Mouse (Mus musculus) MEL (cell line): Measurements from ENCODE around the gene Col4a6. TPM values are rescaled to one million over a fixed set of nuclear protein-coding genes. Genes with fewer than 3 reads are reported as not detected.

Experiments used
- DNase-seq: peaks from one replicate; pipeline ENCODE4 v3.0.0; 2011; ENCODE audit warnings: low read depth, low spot score
- H3K27ac ChIP-seq: 2 replicates; pipeline ENCODE4 v1.5.1; 2012; ENCODE audit warnings: low read depth, mild to moderate bottlenecking, control low read depth, low read length, moderate library complexity; ENCODE audit not compliant: control insufficient read depth
- H3K27me3 ChIP-seq, 2 experiments: fragments of 150-350 bp in 1 of 2; sonication (generic) in 1 of 2; 2 replicates each; pipeline ENCODE4 v1.6.1; 2012; ENCODE audit warnings: low read length in 2 of 2, mild to moderate bottlenecking in 2 of 2, improper control_type of control experiment in 1 of 2, moderate library complexity in 1 of 2; ENCODE audit not compliant: insufficient read depth in 2 of 2, control insufficient read depth in 1 of 2
- H3K36me3 ChIP-seq, 2 experiments: 2 replicates each; pipeline ENCODE4 v1.6.1; 2012 to 2014; ENCODE audit warnings: low read length in 2 of 2, improper control_type of control experiment in 1 of 2, inconsistent platforms in 1 of 2, mild to moderate bottlenecking in 1 of 2; ENCODE audit not compliant: insufficient read depth in 2 of 2, control insufficient read depth in 1 of 2
- H3K4me1 ChIP-seq, 2 experiments: fragments of 150-350 bp in 1 of 2; sonication (generic) in 1 of 2; 2 replicates each; pipeline ENCODE4 v1.6.1; 2012; ENCODE audit warnings: low read length in 2 of 2, improper control_type of control experiment in 1 of 2, mild to moderate bottlenecking in 1 of 2; ENCODE audit not compliant: insufficient read depth in 2 of 2, control insufficient read depth in 1 of 2
- H3K4me3 ChIP-seq, 2 experiments: fragments of 150-350 bp in 1 of 2; sonication (generic) in 1 of 2; 2 replicates each; pipeline ENCODE4 v1.5.1; 2012; ENCODE audit warnings: low read depth in 2 of 2, low read length in 2 of 2, mild to moderate bottlenecking in 2 of 2, moderate library complexity in 2 of 2, control low read depth in 1 of 2, improper control_type of control experiment in 1 of 2; ENCODE audit not compliant: control insufficient read depth in 1 of 2, insufficient read depth in 1 of 2
- H3K79me2 ChIP-seq: 2 replicates; pipeline ENCODE4 v1.6.1; 2012; ENCODE audit warnings: mild to moderate bottlenecking, low read length, moderate library complexity; ENCODE audit not compliant: control insufficient read depth, poor library complexity, insufficient read depth
- H3K9ac ChIP-seq: 2 replicates; pipeline ENCODE4 v1.6.1; 2012; ENCODE audit warnings: low read depth, mild to moderate bottlenecking, control low read depth, low read length, moderate library complexity; ENCODE audit not compliant: control insufficient read depth, poor library complexity, severe bottlenecking
- H3K9me3 ChIP-seq: fragments of 150-350 bp; sonication (generic); replicated peaks from 2 replicates; pipeline ENCODE4 v1.6.1; 2012; ENCODE audit warnings: mild to moderate bottlenecking, low read length, improper control_type of control experiment, moderate library complexity; ENCODE audit not compliant: insufficient read depth
- BHLHE40 ChIP-seq: IDR thresholded peaks from 2 replicates; pipeline ENCODE4 v1.6.1; 2012; ENCODE audit warnings: low read depth, mild to moderate bottlenecking, inconsistent platforms, low read length, improper control_type of control experiment, borderline replicate concordance
- CTCF ChIP-seq, 3 experiments: IDR thresholded peaks in 2 of 3; conservative IDR thresholded peaks in 1 of 3; 2 replicates each; pipeline ENCODE4 v1.5.1; 2011 to 2012; ENCODE audit warnings: low read length in 3 of 3, low read depth in 2 of 3, mild to moderate bottlenecking in 2 of 3, improper control_type of control experiment in 1 of 3, inconsistent platforms in 1 of 3, mixed read lengths in 1 of 3, moderate library complexity in 1 of 3; ENCODE audit not compliant: control insufficient read depth in 1 of 3, insufficient read depth in 1 of 3, poor library complexity in 1 of 3, severe bottlenecking in 1 of 3
- E2F4 ChIP-seq: IDR thresholded peaks from 2 replicates; pipeline ENCODE4 v1.6.1; 2011; ENCODE audit warnings: low read depth, low read length, improper control_type of control experiment, borderline replicate concordance
- ELF1 ChIP-seq: IDR thresholded peaks from 2 replicates; pipeline ENCODE4 v1.6.1; 2014; ENCODE audit warnings: low read depth, mild to moderate bottlenecking, inconsistent platforms, low read length, improper control_type of control experiment, moderate library complexity
- EP300 ChIP-seq, 2 experiments: IDR thresholded peaks; 2 replicates each; pipeline ENCODE4 v1.6.1; 2011; ENCODE audit warnings: improper control_type of control experiment in 2 of 2, low read length in 2 of 2, low read depth in 1 of 2, mild to moderate bottlenecking in 1 of 2
- KAT2A ChIP-seq: conservative IDR thresholded peaks from 2 replicates; pipeline ENCODE4 v1.6.1; 2012; ENCODE audit warnings: low read depth, low read length, improper control_type of control experiment, inconsistent platforms
- MAFK ChIP-seq: IDR thresholded peaks from 2 replicates; pipeline ENCODE4 v1.6.1; 2011; ENCODE audit warnings: low read depth, mild to moderate bottlenecking, low read length, improper control_type of control experiment, borderline replicate concordance
- MAX ChIP-seq: IDR thresholded peaks from 2 replicates; pipeline ENCODE4 v1.6.1; 2011; ENCODE audit warnings: low read length, improper control_type of control experiment
- MYB ChIP-seq: IDR thresholded peaks from 2 replicates; pipeline ENCODE4 v1.6.1; 2011; ENCODE audit warnings: mild to moderate bottlenecking, low read depth, low read length, improper control_type of control experiment
- NELFE ChIP-seq: IDR thresholded peaks from 2 replicates; pipeline ENCODE4 v1.6.1; 2011; ENCODE audit warnings: low read depth, low read length, improper control_type of control experiment
- RAD21 ChIP-seq: IDR thresholded peaks from 2 replicates; pipeline ENCODE4 v1.6.1; 2011; ENCODE audit warnings: mild to moderate bottlenecking, low read depth, low read length, improper control_type of control experiment
- SIN3A ChIP-seq: IDR thresholded peaks from 2 replicates; pipeline ENCODE4 v1.6.1; 2012; ENCODE audit warnings: low read length, improper control_type of control experiment, inconsistent platforms
- SMC3 ChIP-seq: IDR thresholded peaks from 2 replicates; pipeline ENCODE4 v1.6.1; 2011; ENCODE audit warnings: low read depth, low read length, improper control_type of control experiment
- TBP ChIP-seq: IDR thresholded peaks from 2 replicates; pipeline ENCODE4 v1.8.0; 2011; ENCODE audit warnings: low read depth, low read length, improper control_type of control experiment
- UBTF ChIP-seq: IDR thresholded peaks from 2 replicates; pipeline ENCODE4 v1.6.1; 2012; ENCODE audit warnings: low read depth, mild to moderate bottlenecking, inconsistent platforms, low read length, improper control_type of control experiment, moderate library complexity, borderline replicate concordance; ENCODE audit not compliant: insufficient read depth
- ZC3H11A ChIP-seq: IDR thresholded peaks from 2 replicates; pipeline ENCODE4 v1.6.1; 2012; ENCODE audit warnings: low read depth, mild to moderate bottlenecking, inconsistent platforms, low read length, improper control_type of control experiment
- ZKSCAN1 ChIP-seq: IDR thresholded peaks from 2 replicates; pipeline ENCODE4 v1.6.1; 2012; ENCODE audit warnings: low read depth, mild to moderate bottlenecking, inconsistent platforms, low read length, improper control_type of control experiment, moderate library complexity
- ZMIZ1 ChIP-seq: IDR thresholded peaks from 2 replicates; pipeline ENCODE4 v1.6.1; 2012; ENCODE audit warnings: low read depth, mild to moderate bottlenecking, inconsistent platforms, low read length, improper control_type of control experiment, moderate library complexity
- ZNF384 ChIP-seq: IDR thresholded peaks from 2 replicates; pipeline ENCODE4 v1.6.1; 2012; ENCODE audit warnings: low read depth, mild to moderate bottlenecking, inconsistent platforms, low read length, improper control_type of control experiment
- polyA plus RNA-seq, 2 experiments: library from polyadenylated mRNA; stranded (reverse) in 1 of 2; unstranded in 1 of 2; fragments of >175 nt in 1 of 2; fragments of >200 nt in 1 of 2; gene quantifications; 2 replicates each; pipeline versions ENCODE4 v1.2.1 to v1.2.4; 2012; ENCODE audit warnings: low replicate concordance in 2 of 2, low read depth in 1 of 2; ENCODE audit not compliant: insufficient read length in 2 of 2, insufficient read depth in 1 of 2, missing spikeins in 1 of 2
- total RNA-seq: library from RNA; depleted of rRNA; stranded (reverse); fragments of 300-350 nt; gene quantifications from 2 replicates; pipeline ENCODE4 v1.2.3, GENCODE M21; 2012

Col4a6 gene
- total and polyA plus RNA-seq, 3 experiments: not detected

DNA sequence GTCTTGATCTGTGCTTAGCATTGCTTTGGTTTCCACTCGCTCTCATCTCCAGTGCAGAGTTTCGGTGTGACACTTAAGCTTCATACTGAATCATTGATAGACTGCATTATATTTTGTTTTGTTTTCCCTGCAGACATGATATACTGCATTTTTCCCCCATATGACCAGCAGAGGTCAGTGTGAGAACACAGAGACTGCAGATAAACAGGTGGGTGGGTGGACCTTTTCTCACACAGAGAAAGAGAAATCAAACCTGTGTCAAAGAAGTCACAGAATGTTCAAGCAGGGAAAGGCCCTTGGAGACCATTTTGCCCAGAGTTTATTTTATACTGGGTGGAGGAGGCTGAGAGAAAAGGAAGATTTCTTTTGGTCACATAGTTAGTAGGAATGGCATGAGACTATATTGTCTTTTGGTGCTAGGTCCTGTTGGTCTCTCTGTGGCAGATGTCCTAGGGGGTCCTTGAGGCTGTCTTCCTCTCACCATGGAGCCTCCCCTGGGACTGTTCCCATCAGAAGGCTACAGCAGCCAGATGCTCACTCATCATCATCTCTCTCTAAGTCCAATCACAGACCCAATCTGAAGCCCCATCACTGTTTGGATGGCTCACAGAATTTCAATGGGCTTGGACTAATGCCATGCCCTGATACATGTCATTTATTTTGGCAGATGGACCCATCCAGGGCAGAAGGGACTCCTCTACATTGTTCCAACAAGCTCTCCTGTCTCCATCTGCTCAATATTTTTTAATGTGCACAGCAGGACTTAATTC, 237.1 kb downstream of the Col4a6 start:
- Histone ChIP-seq H3K9me3 (no peaks in the 10 kb centered on the region), H3K27me3 (no peaks in the 10 kb centered on the region; a peak in 1 of 4 replicates), H3K79me2 (no peaks in the 10 kb centered on the region), H3K4me3 (no peak overlapping the region), H3K27ac (no peak overlapping the region), H3K9ac (no peak overlapping the region), H3K36me3 (no peaks in the 10 kb centered on the region), H3K4me1 (no peaks in the 10 kb centered on the region)
- TF ChIP-seq SMC3 (peak; percentile 55), ZKSCAN1 (no peak), ZC3H11A (0 out of 2 replicates have a peak, but pooled peaks have one; percentile 11), RAD21 (peak; percentile 66), MYB (no peak), CTCF (IDR thresholded peaks at IDR 0.05 in 2 of 3, conservative IDR thresholded peaks at IDR 0.05 in 1 of 3; ENCODE audit: control insufficient read depth in 1 of 3, insufficient read depth in 1 of 3, low read depth in 2 of 3, low read length in 3 of 3, poor library complexity in 1 of 3, severe bottlenecking in 1 of 3) (peak; percentile 40 to 67 (median 53))
- peak; percentile 35 for DNase-seq

DNA sequence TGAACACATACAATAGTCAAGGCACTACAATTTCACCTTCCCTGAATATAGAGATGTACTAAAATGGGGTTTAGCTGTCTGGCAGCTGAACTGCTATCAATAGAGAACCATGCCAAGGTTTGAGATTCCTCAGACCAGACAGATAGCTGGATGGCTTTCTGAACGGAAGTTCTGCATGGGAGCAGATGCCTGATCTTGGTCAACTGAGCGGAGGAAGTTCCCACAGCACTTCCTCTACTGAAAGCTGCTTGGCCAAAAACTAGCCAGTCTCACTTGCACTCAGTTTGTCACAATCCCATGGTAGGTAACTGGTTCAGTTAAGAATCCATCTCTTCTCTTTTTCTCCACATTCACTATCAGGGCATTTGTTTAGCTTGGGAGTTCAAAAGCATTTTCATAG, 245.7 kb downstream of the Col4a6 start:
- H3K27me3 ChIP-seq: peaks cover 0 to 4% of the 10 kb centered on the region in 2 experiments; a peak in 1 of 4 replicates
- H3K36me3 ChIP-seq: no peaks in the 10 kb centered on the region
- no peaks in the 10 kb centered on the region for H3K9me3 ChIP-seq
- H3K79me2 ChIP-seq: no peaks in the 10 kb centered on the region
- DNase-seq: peak; percentile 12
- H3K9ac ChIP-seq: no peak overlapping the region
- H3K4me1 ChIP-seq: no peaks in the 10 kb centered on the region
- no peak for TF ChIP-seq ZNF384
- 0 out of 4 replicates have a peak, but pooled peaks of 1 of the 2 experiments have one; percentile 19 for TF ChIP-seq EP300 (IDR thresholded peaks at IDR 0.05; ENCODE audit: low read depth in 1 of 2, low read length in 2 of 2)
- no peak overlapping the region for H3K27ac ChIP-seq
- no peak overlapping the region for H3K4me3 ChIP-seq

DNA sequence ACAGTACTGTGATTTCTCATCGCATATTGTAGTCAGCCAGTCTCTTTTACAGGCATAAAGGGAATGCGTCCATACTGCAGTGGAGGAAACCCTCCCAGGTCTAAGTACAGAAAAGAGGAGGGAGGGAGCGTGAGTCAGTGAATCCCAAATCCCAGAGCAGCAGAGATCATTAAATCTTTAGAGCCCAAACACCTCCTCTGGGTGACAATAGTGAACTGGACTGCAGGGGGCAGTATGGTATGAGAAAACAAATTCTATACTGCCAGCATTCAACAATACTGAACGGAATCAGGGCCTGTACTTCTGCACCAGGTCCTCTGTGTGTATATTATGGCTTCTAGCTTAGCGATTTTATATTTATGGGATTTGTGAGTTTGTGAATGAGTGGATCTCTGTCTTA, 261.1 kb downstream of the Col4a6 start:
- Histone ChIP-seq H3K27me3 (no peaks in the 10 kb centered on the region; a peak in 2 of 4 replicates), H3K4me1 (no peaks in the 10 kb centered on the region), H3K79me2 (no peaks in the 10 kb centered on the region), H3K9ac (no peak overlapping the region), H3K9me3 (no peaks in the 10 kb centered on the region), H3K36me3 (no peaks in the 10 kb centered on the region), H3K27ac (no peak overlapping the region), H3K4me3 (no peak overlapping the region)
- peak; percentile 44 for DNase-seq
- TF ChIP-seq EP300 (IDR thresholded peaks at IDR 0.05; ENCODE audit: low read depth in 1 of 2, low read length in 2 of 2) (no peak), MAFK (no peak), KAT2A (no peak), NELFE (no peak), BHLHE40 (no peak), RAD21 (peak; percentile 63), CTCF (IDR thresholded peaks at IDR 0.05 in 2 of 3, conservative IDR thresholded peaks at IDR 0.05 in 1 of 3; ENCODE audit: control insufficient read depth in 1 of 3, insufficient read depth in 1 of 3, low read depth in 2 of 3, low read length in 3 of 3, poor library complexity in 1 of 3, severe bottlenecking in 1 of 3) (peak in 2 of 3 experiments; percentile 37 to 63; a peak in 3 of 6 replicates), UBTF (no peak), SMC3 (peak; percentile 43), ELF1 (no peak), E2F4 (no peak), ZMIZ1 (no peak), MAX (no peak), TBP (no peak), SIN3A (no peak)
